Mouse (Mus musculus) neutrophil, adult 5-6 weeks (primary cell): Measurements from ENCODE around the gene Selenon. TPM values are rescaled to one million over a fixed set of nuclear protein-coding genes. Genes with fewer than 3 reads are reported as not detected.
A peak's percentile ranks its signal among the peaks of the same experiment; 100 is the strongest.

ENCODE experiments used
- ATAC-seq: fragments of 151-379, 151-347 bp; 2 replicates; pipeline ENCODE4 v1.8.0; 2017; ENCODE audit warnings: mild to moderate bottlenecking, moderate TSS enrichment; ENCODE audit not compliant: insufficient number of reproducible peaks, poor library complexity, low FRiP score, severe bottlenecking; ENCODE audit errors: extremely low read depth
- total RNA-seq: library from RNA; stranded (forward); fragments of 200-1000 nt; gene quantifications from 2 replicates; pipeline ENCODE4 v1.2.3, GENCODE M21; 2017

Selenon gene
- 44.2 and 44.3 TPM in 2 replicates for total RNA-seq

GRCm38 (mm10) chr4:134551494-134552316 is at the start of gene Selenon:
Gene Selenon (minus strand): TSS chr4:134552166.
- no peak for ATAC-seq

GRCm38 (mm10) chr4:134601404-134601803 is 49.4 kb upstream of the Selenon start:
- ATAC-seq: peak; percentile 44

- ATAC-seq: no peak
Observed at GRCm38 (mm10) chr4:134600777-134601176, 48.8 kb upstream of the Selenon start.

DNA sequence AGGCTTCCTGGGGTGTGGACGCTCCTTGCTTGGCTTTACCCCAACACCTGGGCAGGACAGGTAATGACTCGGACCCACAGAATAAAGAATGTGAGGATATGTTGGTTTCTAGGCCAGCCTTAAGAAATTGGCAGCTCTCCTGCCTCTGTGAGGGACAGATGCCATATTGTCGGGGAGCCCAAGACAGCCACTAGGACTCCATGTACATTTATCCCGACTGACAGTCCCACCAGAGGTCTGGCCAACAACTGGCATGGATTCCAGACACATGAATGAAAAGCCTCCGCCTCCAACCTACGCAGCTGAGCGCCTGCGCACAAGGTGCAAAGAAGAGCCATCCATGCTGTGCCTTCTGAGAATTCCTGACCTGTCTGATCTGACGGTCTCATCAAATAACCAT is 48.1 kb upstream of the Selenon start:
- no peak for ATAC-seq

GRCm38 (mm10) chr4:134596816-134597692 is 45.1 kb upstream of the Selenon start:
- ATAC-seq: no peak

DNA sequence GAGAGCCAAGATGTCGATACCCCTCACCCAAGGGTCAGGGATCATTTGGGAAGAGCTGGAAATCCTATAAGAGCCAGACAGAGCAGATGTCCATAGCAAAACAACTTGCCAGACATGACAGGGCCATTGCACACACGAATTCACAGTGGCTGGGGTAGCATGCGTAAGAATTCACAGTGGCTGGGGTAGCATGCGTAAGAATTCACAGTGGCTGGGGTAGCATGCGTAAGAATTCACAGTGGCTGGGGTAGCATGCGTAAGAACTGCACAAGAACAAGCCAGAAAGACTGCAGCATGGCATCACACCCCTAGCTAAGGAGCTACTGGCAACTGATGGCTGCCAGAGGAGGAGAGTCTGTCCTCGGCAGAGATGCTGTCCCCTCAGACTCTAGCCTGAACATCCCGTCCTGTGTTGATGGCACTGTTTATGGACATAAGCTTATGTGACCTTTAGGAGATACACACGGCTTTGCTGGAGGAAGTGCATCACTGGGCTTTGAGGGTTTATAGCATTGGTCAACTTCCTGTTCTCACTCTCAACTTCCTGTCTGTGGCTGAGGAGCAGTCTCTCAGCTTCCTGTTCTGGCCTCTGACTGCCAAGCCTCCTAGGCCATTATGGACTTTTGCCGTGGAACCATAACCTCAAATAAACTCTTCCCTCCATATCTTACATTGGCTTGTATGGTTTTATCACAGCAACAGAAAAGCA is 42.9 kb upstream of the Selenon start:
- ATAC-seq: peak; percentile 84

DNA sequence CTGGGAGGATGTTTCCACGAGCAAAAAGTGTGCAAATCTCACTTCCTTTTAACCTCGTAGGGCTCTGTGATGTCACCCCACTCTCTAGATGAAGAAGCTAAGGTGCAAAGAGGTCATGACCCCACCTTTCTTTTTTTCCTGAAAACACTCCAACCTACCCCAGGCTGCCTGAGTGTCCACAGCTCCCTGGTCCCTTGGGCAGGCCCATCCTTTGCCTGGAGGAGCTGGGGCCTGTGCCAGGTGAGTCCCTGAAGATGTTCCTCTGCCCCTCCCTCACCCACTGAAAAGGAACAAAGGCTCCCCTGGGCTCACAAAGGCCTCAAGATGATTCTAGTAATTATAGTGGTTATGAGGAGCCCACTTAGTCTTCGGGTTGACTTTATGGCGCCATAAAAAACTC is 40.5 kb upstream of the Selenon start:
- ATAC-seq: no peak

DNA sequence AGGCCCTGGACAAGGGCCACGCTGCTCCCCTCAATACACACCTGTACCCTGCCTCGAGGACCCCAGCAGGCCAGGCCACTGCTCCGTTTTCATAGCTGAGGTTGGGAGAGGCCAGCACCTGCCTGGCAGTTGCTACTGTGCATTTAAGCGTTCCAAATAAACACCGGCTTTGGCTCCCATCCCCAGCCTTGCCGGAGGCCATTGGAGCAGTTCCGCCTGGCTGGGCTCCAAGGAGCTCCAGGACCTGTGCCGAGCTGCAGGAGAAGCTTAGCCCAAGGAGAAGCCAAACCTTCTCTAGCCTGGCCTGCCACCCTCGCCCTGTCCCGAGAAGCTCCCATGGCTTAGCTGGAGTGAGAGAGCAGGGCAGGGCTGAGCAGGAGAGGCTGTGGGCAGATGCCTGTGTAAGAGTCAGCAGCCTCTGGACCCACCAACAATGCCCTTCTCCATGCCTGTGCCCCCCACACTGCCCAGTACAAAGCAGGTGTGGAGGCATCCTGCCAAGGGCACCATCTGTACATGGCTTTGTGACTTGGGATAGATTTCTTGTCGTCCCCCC is 39.6 kb upstream of the Selenon start:
- ATAC-seq: no peak

- no peak for ATAC-seq
Observed at GRCm38 (mm10) chr4:134590227-134590926, 38.4 kb upstream of the Selenon start.

- ATAC-seq: no peak
Observed at GRCm38 (mm10) chr4:134589786-134590185, 37.8 kb upstream of the Selenon start.

DNA sequence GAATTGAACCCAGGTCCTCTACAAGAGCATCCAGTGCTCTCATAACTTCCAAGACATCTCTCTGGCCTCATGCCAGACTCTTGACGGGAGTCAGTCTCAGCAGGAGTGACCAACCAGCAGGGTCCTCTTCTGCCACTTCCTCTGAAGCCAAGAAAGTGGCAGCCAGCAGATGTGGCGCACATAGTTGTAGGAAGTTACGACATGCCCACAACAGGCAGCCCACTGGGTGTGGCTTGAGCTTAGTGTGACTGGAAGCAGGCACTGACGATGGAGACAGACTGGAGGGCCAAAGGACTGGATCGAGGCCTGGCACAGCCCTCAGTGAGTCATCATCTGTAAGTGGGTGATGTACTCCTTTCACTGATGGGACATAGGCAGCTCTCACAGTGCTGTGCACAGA is 37.0 kb upstream of the Selenon start:
- ATAC-seq: peak; percentile 82

- ATAC-seq: no peak
Observed at GRCm38 (mm10) chr4:134588287-134588686, 36.3 kb upstream of the Selenon start.

GRCm38 (mm10) chr4:134587636-134588197 is 35.8 kb upstream of the Selenon start:
- ATAC-seq: no peak

DNA sequence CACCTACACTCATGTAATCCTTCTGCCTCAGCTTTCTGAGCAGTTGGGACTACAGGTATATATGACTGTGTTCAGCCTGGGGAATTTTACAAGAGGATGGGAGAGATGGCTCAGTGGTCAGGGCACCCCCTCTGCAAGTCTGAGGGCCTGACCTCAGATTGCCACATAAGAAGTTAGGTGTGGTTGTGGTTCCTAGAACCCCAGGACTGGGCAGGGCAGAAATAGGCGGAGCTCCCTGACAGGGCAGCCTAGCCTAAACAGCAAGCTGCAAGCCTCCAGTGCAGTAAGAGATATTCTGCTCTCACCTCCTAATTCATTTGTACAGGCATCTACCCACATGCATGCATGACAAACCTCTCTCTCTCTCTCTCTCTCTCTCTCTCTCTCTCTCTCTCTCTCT is 34.7 kb upstream of the Selenon start:
- no peak for ATAC-seq

DNA sequence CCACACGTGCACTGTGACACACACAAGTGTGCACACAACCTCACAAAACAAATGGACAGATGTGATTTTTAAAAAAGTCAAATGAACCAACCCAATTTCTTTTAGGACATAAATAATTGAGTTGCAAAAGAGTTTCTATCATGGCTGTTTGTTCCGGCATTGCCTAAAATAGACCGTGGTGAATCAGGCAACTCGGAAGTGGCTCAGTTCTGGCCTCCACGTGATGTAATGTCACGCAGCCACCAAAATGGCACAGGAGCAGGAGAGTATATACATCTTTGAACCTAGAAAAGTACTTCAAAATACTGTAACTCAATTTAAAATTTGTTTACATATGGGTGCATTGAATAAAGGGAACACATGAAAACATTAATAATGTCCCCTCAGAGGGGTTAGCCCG is 34.2 kb upstream of the Selenon start:
- ATAC-seq: no peak

DNA sequence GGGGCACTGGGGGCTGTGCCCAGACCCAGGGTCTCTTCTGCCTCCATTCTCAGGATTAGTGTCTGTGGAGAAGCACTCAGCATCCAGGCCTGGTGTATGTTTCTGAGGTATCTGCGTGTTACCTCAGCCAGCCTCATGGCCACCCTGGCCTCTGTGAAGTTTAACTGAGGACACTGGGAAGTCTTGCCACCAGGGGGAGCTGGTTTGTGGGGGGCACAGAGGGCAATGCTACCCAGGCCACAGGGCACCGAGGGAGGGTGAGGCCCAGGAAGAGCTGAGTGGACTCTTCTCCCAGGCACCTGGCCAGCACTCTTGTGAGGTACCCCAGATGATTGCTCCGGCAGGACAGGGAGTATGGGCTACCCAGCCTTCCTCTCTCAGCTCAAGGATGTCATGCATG is 31.5 kb upstream of the Selenon start:
- ATAC-seq: peak; percentile 37; the same call in 1 of the 2 replicates

- ATAC-seq: no peak
Observed at GRCm38 (mm10) chr4:134581365-134581764, 29.4 kb upstream of the Selenon start.
